Mouse (Mus musculus): ENCODE measurements around the gene Dnajb1.

GRCm38 (mm10) chr8:83577384-83577791 is 30.6 kb upstream of the Dnajb1 start:
- TF ChIP-seq POLR2A (IDR thresholded peaks at IDR 0.05; ENCODE audit: borderline replicate concordance, insufficient read depth, low read length): no peak
- TF ChIP-seq CTCF (IDR thresholded peaks at IDR 0.05; ENCODE audit: borderline replicate concordance, insufficient read depth, low read depth, low read length): no peak
